Mouse (Mus musculus): ENCODE data around the gene Map4k5. TPM values are rescaled to one million over a fixed set of nuclear protein-coding genes. Genes with fewer than 3 reads are reported as not detected.

Map4k5 gene
- polyA plus RNA-seq, 1 experiment from 2014 or later: 42.6 TPM

DNA sequence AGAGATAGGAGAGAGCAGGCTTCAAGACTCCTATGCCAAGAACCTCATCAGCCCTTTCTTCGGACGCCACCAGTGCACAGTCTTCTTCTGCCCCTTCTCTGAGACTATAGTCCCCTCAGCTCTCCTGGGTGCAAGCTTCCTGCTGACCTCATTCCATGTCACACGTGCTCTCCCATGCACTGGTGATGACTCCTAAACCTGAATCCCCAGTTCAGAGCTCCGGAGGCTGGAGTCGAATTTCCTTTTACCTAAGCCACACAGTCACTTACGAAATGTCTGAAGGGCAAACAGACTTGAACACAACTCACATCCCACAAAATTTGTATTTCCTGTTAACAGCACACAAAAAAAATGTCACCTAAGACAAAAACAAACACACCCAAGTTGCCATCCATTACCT lies 5.2 kb downstream of the Map4k5 start:
- no peak overlapping the region for H3K27ac ChIP-seq (replicated peaks in 1 of 2; ENCODE audit: control insufficient read depth in 1 of 2, insufficient read depth in 1 of 2, low read depth in 2 of 2, low read length in 2 of 2)
- peaks cover 16% of the 10 kb centered on the region for H3K36me3 ChIP-seq (ENCODE audit: control insufficient read depth, insufficient read depth, low read length)
- no peak for ATAC-seq (ENCODE audit: insufficient number of reproducible peaks, insufficient read depth, low FRiP score, low read depth)
- no peak overlapping the region for H3K9ac ChIP-seq (ENCODE audit: low read length)
- H3K4me2 ChIP-seq (ENCODE audit: low read length): no peak overlapping the region
- 81% methylated on average over 6 of the region's 6 CpGs for WGBS
- no peaks in the 10 kb centered on the region for H3K27me3 ChIP-seq (ENCODE audit: control insufficient read depth, insufficient read depth, low read length)
- no peak overlapping the region for H3K4me3 ChIP-seq (ENCODE audit: control insufficient read depth in 1 of 2, insufficient read depth in 1 of 2, low read depth in 1 of 2, low read length in 2 of 2)
- no peaks in the 10 kb centered on the region for H3K9me3 ChIP-seq (ENCODE audit: control insufficient read depth, low read length)
- peaks cover 7 to 24% of the 10 kb centered on the region in 2 experiments for H3K4me1 ChIP-seq (ENCODE audit: control insufficient read depth in 2 of 2, insufficient read depth in 2 of 2, low read length in 2 of 2)

DNA sequence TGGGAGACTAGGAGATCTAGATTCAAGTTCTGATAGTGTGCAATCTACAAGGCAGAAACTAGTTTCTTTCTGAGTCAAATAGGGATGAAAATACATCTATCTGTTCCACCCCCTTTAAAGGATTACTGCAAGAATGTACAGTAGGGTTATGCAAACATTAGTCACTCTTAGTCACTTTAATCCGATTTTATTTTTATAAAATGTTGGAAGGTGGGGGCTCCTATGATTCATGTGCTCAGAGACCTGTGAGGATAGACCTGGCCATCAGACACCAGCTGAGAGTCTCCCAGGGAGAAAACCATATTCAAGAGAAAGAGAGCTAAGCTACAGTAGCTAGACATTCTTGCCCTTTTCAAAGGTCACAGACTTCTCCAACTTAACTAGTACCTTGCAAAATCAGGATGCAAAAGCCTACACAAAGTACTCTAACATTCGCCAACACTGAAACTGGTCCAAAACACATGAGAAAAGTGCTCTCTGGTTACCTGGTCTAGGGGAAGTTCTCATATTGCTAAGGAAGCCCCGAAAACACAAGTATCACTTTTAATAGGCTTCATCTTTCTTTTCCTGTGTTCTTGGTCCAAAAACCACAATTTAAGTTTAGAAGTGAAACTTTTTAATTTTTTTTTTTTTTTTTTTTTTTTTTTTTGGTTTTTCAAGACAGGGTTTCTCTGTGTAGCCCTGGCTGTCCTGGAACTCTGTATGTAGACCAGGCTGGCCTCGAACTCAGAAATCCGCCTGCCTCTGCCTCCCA lies 7.7 kb downstream of the Map4k5 start:
- Histone ChIP-seq H3K27me3 (ENCODE audit: control insufficient read depth, insufficient read depth, low read length) (no peaks in the 10 kb centered on the region), H3K9ac (ENCODE audit: low read length) (no peak overlapping the region), H3K4me1 (ENCODE audit: control insufficient read depth in 2 of 2, insufficient read depth in 2 of 2, low read length in 2 of 2) (peaks cover 3 to 20% of the 10 kb centered on the region in 2 experiments), H3K4me2 (ENCODE audit: low read length) (no peak overlapping the region), H3K36me3 (ENCODE audit: control insufficient read depth, insufficient read depth, low read length) (peaks cover 16% of the 10 kb centered on the region), H3K9me3 (ENCODE audit: control insufficient read depth, low read length) (no peaks in the 10 kb centered on the region), H3K27ac (replicated peaks in 1 of 2; ENCODE audit: control insufficient read depth in 1 of 2, insufficient read depth in 1 of 2, low read depth in 2 of 2, low read length in 2 of 2) (no peak overlapping the region), H3K4me3 (ENCODE audit: control insufficient read depth in 1 of 2, insufficient read depth in 1 of 2, low read depth in 1 of 2, low read length in 2 of 2) (no peak overlapping the region)
- 93% methylated on average over 5 of the region's 5 CpGs for WGBS
- ATAC-seq (ENCODE audit: insufficient number of reproducible peaks, insufficient read depth, low FRiP score, low read depth): no peak

DNA sequence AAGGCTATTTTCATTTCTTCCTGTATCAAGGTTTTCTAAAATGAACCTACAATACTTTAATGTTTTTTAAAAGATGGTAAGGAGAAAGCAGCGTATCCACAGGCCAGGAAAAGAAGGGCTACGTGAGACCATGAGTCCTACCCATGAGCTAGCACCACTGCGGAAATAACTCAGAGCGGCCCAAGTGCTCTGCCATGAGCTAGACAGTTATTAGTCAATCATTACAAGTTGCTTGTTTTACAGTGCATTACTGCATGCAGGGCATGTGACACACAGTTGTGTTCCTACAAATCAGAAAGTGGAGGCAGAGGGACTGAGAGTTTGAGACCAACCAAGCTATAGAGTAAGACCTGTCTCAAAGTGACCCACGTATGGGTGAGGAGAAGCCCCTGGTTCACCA lies 8.9 kb downstream of the Map4k5 start:
- Histone ChIP-seq H3K4me3 (ENCODE audit: control insufficient read depth in 1 of 2, insufficient read depth in 1 of 2, low read depth in 1 of 2, low read length in 2 of 2) (no peak overlapping the region), H3K9ac (ENCODE audit: low read length) (no peak overlapping the region), H3K9me3 (ENCODE audit: control insufficient read depth, low read length) (no peaks in the 10 kb centered on the region), H3K36me3 (ENCODE audit: control insufficient read depth, insufficient read depth, low read length) (peaks cover 9% of the 10 kb centered on the region), H3K4me2 (ENCODE audit: low read length) (no peak overlapping the region), H3K4me1 (ENCODE audit: control insufficient read depth in 2 of 2, insufficient read depth in 2 of 2, low read length in 2 of 2) (peaks cover 4 to 19% of the 10 kb centered on the region in 2 experiments), H3K27ac (replicated peaks in 1 of 2; ENCODE audit: control insufficient read depth in 1 of 2, insufficient read depth in 1 of 2, low read depth in 2 of 2, low read length in 2 of 2) (no peak overlapping the region), H3K27me3 (ENCODE audit: control insufficient read depth, insufficient read depth, low read length) (no peaks in the 10 kb centered on the region)
- WGBS: 92% methylated on average over 5 of the region's 5 CpGs
- ATAC-seq (ENCODE audit: insufficient number of reproducible peaks, insufficient read depth, low FRiP score, low read depth): no peak

DNA sequence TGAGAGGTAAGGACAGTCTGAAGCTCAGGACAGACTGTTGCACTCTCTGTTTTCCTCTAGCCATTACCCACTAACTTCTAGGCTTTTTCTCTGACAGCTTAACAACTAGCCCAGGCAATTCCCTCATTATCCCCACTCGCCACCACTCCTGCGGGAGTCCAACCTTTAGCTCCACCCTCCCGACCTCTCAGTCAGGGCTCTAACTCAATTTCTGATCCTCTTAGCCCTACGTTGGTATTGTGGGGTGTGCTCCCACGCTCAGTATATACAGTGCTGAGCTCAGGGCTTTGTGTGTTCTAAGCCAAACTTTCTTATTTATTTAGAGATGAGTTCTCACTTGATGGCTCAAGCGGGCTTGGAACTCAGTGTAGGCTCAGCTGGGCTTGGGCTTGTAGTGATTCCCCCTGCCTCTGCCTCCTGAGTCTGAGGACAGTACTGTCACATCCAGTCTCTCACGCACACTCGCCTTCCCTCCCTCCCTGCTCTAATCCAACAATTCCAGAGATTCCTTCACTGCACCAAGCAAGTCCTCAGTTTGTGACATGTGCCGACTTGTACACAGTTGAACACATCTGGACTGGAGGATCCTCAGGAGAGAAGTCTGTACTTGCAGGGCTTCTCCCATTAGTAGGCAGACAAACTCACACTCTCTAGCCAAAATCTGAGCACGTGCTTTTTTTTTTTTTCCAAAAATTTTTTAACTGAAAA lies 11.6 kb downstream of the Map4k5 start:
- 46% methylated on average over 10 of the region's 10 CpGs for WGBS
- Histone ChIP-seq H3K4me2 (ENCODE audit: low read length) (no peak overlapping the region), H3K27ac (replicated peaks in 1 of 2; ENCODE audit: control insufficient read depth in 1 of 2, insufficient read depth in 1 of 2, low read depth in 2 of 2, low read length in 2 of 2) (no peak overlapping the region), H3K4me3 (ENCODE audit: control insufficient read depth in 1 of 2, insufficient read depth in 1 of 2, low read depth in 1 of 2, low read length in 2 of 2) (no peak overlapping the region), H3K4me1 (ENCODE audit: control insufficient read depth in 2 of 2, insufficient read depth in 2 of 2, low read length in 2 of 2) (peaks cover 10 to 28% of the 10 kb centered on the region in 2 experiments), H3K9ac (ENCODE audit: low read length) (no peak overlapping the region), H3K27me3 (ENCODE audit: control insufficient read depth, insufficient read depth, low read length) (no peaks in the 10 kb centered on the region), H3K9me3 (ENCODE audit: control insufficient read depth, low read length) (no peaks in the 10 kb centered on the region), H3K36me3 (ENCODE audit: control insufficient read depth, insufficient read depth, low read length) (peaks cover 9% of the 10 kb centered on the region)
- ATAC-seq (ENCODE audit: insufficient number of reproducible peaks, insufficient read depth, low FRiP score, low read depth): no peak

DNA sequence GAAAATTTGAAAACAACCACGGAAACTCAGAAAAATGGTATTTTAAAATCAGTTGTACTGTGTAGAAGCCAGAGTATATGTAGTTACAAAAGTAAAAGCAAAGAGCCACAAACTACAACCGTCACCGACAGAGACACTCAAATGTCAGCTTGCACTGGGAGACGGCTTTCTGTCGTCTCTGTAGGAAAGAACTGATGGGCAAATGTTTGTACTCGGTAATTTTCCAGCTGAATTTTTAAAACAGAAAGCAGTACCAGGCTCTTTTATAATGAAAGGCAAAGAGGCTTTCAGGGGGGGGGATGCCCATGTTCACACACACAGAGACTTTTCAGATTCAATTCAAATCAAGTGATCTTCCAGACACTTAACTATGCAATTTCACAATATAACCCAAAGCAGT lies 13.3 kb downstream of the Map4k5 start:
- Histone ChIP-seq H3K27me3 (ENCODE audit: control insufficient read depth, insufficient read depth, low read length) (no peaks in the 10 kb centered on the region), H3K9me3 (ENCODE audit: control insufficient read depth, low read length) (no peaks in the 10 kb centered on the region), H3K4me3 (ENCODE audit: control insufficient read depth in 1 of 2, insufficient read depth in 1 of 2, low read depth in 1 of 2, low read length in 2 of 2) (no peak overlapping the region), H3K27ac (replicated peaks in 1 of 2; ENCODE audit: control insufficient read depth in 1 of 2, insufficient read depth in 1 of 2, low read depth in 2 of 2, low read length in 2 of 2) (0 out of 4 replicates have a peak overlapping the region, but pooled peaks of 1 of the 2 experiments have one; percentile 15), H3K4me2 (ENCODE audit: low read length) (0 out of 2 replicates have a peak overlapping the region, but pooled peaks have one; percentile 8), H3K4me1 (ENCODE audit: control insufficient read depth in 2 of 2, insufficient read depth in 2 of 2, low read length in 2 of 2) (peaks cover 10 to 33% of the 10 kb centered on the region in 2 experiments), H3K36me3 (ENCODE audit: control insufficient read depth, insufficient read depth, low read length) (peaks cover 5% of the 10 kb centered on the region), H3K9ac (ENCODE audit: low read length) (no peak overlapping the region)
- 33% methylated on average over 6 of the region's 6 CpGs for WGBS
- no peak for ATAC-seq (ENCODE audit: insufficient number of reproducible peaks, insufficient read depth, low FRiP score, low read depth)

DNA sequence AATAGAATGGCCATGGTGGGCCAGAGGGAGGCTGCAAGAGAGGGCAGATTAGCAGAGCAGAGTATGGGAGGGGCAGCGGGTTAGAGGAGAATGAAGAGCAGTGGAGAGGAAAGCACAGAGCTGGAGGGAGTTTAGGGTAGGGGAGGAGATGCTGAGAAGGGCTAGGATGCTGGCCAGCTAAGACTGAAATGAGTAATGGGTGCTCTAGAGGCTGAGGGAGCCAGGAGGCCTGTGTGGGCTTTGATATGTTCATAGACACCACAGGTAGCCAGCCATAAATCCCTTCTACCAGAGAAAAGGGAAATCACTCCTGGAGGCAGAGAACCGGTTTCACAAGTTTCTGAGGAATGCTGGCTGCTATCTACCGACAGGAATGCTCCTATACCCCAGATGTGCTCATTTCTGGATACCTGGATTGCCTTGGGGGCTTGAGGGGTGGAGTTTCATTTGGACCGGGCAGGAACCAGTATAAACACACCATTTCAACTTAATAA lies 13.8 kb downstream of the Map4k5 start:
- no peak overlapping the region for H3K4me3 ChIP-seq (ENCODE audit: control insufficient read depth in 1 of 2, insufficient read depth in 1 of 2, low read depth in 1 of 2, low read length in 2 of 2)
- peaks cover 10 to 33% of the 10 kb centered on the region in 2 experiments for H3K4me1 ChIP-seq (ENCODE audit: control insufficient read depth in 2 of 2, insufficient read depth in 2 of 2, low read length in 2 of 2)
- 0 out of 2 replicates have a peak overlapping the region, but pooled peaks have one; percentile 8 for H3K4me2 ChIP-seq (ENCODE audit: low read length)
- H3K36me3 ChIP-seq (ENCODE audit: control insufficient read depth, insufficient read depth, low read length): peaks cover 3% of the 10 kb centered on the region
- WGBS: 10% methylated on average over 4 of the region's 4 CpGs
- H3K9ac ChIP-seq (ENCODE audit: low read length): peak overlapping the region; percentile 25; the same call in 1 of the 2 replicates
- ATAC-seq (ENCODE audit: insufficient number of reproducible peaks, insufficient read depth, low FRiP score, low read depth): no peak
- 0 out of 4 replicates have a peak overlapping the region, but pooled peaks of 1 of the 2 experiments have one; percentile 15 for H3K27ac ChIP-seq (replicated peaks in 1 of 2; ENCODE audit: control insufficient read depth in 1 of 2, insufficient read depth in 1 of 2, low read depth in 2 of 2, low read length in 2 of 2)
- no peaks in the 10 kb centered on the region for H3K9me3 ChIP-seq (ENCODE audit: control insufficient read depth, low read length)
- H3K27me3 ChIP-seq (ENCODE audit: control insufficient read depth, insufficient read depth, low read length): no peaks in the 10 kb centered on the region

DNA sequence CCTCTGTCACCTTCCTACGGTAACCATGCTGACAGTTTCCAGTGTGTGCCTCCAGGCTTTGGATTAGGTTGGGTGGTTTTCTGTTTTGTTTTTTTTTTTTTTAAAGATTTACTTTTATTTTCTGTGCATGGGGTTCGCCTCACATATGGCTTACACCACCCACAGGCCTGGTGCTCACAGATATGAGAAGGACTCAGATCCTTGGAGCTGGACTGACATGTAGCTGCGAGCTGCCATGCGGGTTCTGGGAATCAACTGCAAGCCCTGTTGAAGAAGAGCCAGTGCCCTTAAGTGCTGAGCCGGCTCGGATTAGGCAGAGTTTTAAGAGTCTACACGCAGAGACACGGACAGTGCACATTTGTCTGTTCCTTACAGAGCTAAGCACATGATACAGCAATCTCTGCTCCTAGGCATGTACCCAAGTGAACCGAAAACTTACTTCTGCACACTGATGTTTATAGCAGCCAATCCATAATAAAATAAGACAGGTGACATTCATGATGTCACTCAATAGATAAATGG lies 15.1 kb downstream of the Map4k5 start:
- Histone ChIP-seq H3K4me1 (ENCODE audit: control insufficient read depth in 2 of 2, insufficient read depth in 2 of 2, low read length in 2 of 2) (peaks cover 10 to 33% of the 10 kb centered on the region in 2 experiments), H3K4me2 (ENCODE audit: low read length) (no peak overlapping the region), H3K9ac (ENCODE audit: low read length) (no peak overlapping the region), H3K4me3 (ENCODE audit: control insufficient read depth in 1 of 2, insufficient read depth in 1 of 2, low read depth in 1 of 2, low read length in 2 of 2) (no peak overlapping the region), H3K27me3 (ENCODE audit: control insufficient read depth, insufficient read depth, low read length) (no peaks in the 10 kb centered on the region), H3K36me3 (ENCODE audit: control insufficient read depth, insufficient read depth, low read length) (no peaks in the 10 kb centered on the region), H3K27ac (replicated peaks in 1 of 2; ENCODE audit: control insufficient read depth in 1 of 2, insufficient read depth in 1 of 2, low read depth in 2 of 2, low read length in 2 of 2) (no peak overlapping the region; a peak in 1 of 4 replicates), H3K9me3 (ENCODE audit: control insufficient read depth, low read length) (no peaks in the 10 kb centered on the region)
- ATAC-seq (ENCODE audit: insufficient number of reproducible peaks, insufficient read depth, low FRiP score, low read depth): no peak
- WGBS: 90% methylated on average over 9 of the region's 9 CpGs

Data from heart, embryonic 14.5 days (tissue).